Mouse (Mus musculus): ENCODE data around the gene Mplkip. TPM values are rescaled to one million over a fixed set of nuclear protein-coding genes. Genes with fewer than 3 reads are reported as not detected.

The Mplkip gene
- polyA plus RNA-seq, 1 experiment from 2014 or later = 16.2 TPM

DNA sequence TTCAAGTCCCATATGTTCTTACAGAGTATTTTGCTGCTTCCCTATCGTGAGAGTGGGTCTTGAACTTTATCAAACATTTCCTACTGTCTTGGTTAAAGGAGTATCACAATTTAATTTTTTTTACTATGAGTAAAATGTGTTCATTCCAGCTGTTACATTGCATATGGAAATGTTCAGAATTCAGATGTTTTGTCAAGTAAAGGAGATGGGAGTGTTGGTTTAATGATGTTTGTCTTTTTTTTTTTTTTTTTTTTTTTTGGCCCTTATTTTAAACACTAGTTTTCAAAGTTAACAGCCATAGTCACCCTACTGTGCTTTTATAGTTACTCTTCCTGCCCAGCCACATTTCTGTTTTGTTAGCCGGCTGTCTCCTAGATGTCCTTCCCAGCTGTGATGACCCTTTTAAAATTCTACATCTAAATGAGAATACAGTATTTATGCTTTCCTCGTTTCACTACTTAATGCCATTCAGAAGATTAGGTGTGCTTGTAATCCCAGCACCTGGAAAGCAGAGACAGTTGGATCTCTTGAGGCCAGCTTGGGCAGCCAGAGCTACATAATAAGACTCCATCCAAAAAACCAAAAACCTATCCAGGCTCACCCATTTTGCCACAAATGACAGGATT is 5.2 kb downstream of the Mplkip start:
- WGBS (ENCODE audit: insufficient replicate concordance) = 76% methylated on average over 3 of the region's 3 CpGs
- H3K36me3 ChIP-seq (ENCODE audit: control insufficient read depth, insufficient read depth) = no peaks in the 10 kb centered on the region; the same call in 1 of the 2 replicates
- no peak for ATAC-seq (ENCODE audit: low read depth)
- H3K4me2 ChIP-seq (ENCODE audit: low read depth, low read length) = no peak overlapping the region
- H3K9me3 ChIP-seq (replicated peaks; ENCODE audit: control insufficient read depth, low read length) = no peaks in the 10 kb centered on the region
- H3K27me3 ChIP-seq (ENCODE audit: control insufficient read depth, insufficient read depth, low read depth, low read length) = no peaks in the 10 kb centered on the region
- H3K27ac ChIP-seq (ENCODE audit: low read length) = no peak overlapping the region
- peaks cover 3% of the 10 kb centered on the region for H3K4me1 ChIP-seq (ENCODE audit: control insufficient read depth, low read depth, low read length)
- no peak overlapping the region for H3K4me3 ChIP-seq (ENCODE audit: low read depth, low read length)
- H3K9ac ChIP-seq (ENCODE audit: low read depth, low read length) = no peak overlapping the region

GRCm38 (mm10) chr13:17701322-17701721 is 6.3 kb downstream of the Mplkip start:
- no peaks in the 10 kb centered on the region for H3K9me3 ChIP-seq (replicated peaks; ENCODE audit: control insufficient read depth, low read length)
- no peak overlapping the region for H3K4me3 ChIP-seq (ENCODE audit: low read depth, low read length)
- no peaks in the 10 kb centered on the region; the same call in 1 of the 2 replicates for H3K36me3 ChIP-seq (ENCODE audit: control insufficient read depth, insufficient read depth)
- no peak overlapping the region for H3K27ac ChIP-seq (ENCODE audit: low read length)
- H3K4me2 ChIP-seq (ENCODE audit: low read depth, low read length) = no peak overlapping the region
- no peak for ATAC-seq (ENCODE audit: low read depth)
- H3K4me1 ChIP-seq (ENCODE audit: control insufficient read depth, low read depth, low read length) = peaks cover 3% of the 10 kb centered on the region
- H3K27me3 ChIP-seq (ENCODE audit: control insufficient read depth, insufficient read depth, low read depth, low read length) = no peaks in the 10 kb centered on the region
- no peak overlapping the region for H3K9ac ChIP-seq (ENCODE audit: low read depth, low read length)

GRCm38 (mm10) chr13:17702311-17702710 is 7.3 kb downstream of the Mplkip start:
- H3K27me3 ChIP-seq (ENCODE audit: control insufficient read depth, insufficient read depth, low read depth, low read length) = no peaks in the 10 kb centered on the region
- ATAC-seq (ENCODE audit: low read depth) = no peak
- no peak overlapping the region for H3K9ac ChIP-seq (ENCODE audit: low read depth, low read length)
- H3K36me3 ChIP-seq (ENCODE audit: control insufficient read depth, insufficient read depth) = no peaks in the 10 kb centered on the region; the same call in 1 of the 2 replicates
- no peaks in the 10 kb centered on the region for H3K9me3 ChIP-seq (replicated peaks; ENCODE audit: control insufficient read depth, low read length)
- peaks cover 3% of the 10 kb centered on the region for H3K4me1 ChIP-seq (ENCODE audit: control insufficient read depth, low read depth, low read length)
- no peak overlapping the region for H3K4me2 ChIP-seq (ENCODE audit: low read depth, low read length)
- no peak overlapping the region for H3K4me3 ChIP-seq (ENCODE audit: low read depth, low read length)
- H3K27ac ChIP-seq (ENCODE audit: low read length) = no peak overlapping the region

DNA sequence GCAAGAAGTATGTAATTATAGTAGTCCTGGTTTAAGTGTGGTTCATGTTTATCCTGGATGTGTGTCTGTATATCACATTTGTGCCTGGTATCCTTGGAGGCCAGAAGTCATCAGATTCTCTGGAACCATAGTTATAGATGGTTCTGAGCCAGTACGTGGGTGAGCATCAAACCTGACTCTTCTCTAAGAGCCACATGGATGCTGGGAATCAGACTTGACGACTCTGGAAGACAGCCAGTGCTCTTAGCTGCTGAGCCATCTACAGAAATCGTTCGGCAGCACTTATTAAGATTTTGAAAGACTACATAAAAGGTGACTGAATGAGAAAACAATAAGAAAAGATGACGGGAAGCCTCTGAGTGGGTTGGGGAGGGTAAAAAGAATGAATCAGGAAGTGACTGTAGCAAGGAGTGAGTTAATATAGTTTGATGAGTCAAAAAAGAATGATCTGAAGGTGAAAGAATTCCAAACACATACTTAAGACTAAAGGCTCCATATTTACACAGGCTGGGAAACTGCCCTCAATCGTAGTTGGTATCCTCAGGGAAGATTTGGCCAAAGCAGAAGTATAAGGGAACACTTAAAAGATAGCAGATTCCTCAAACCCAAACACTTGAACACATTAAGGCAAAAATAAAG is 10.3 kb downstream of the Mplkip start:
- no peak overlapping the region for H3K9ac ChIP-seq (ENCODE audit: low read depth, low read length)
- H3K9me3 ChIP-seq (replicated peaks; ENCODE audit: control insufficient read depth, low read length) = no peaks in the 10 kb centered on the region
- H3K4me3 ChIP-seq (ENCODE audit: low read depth, low read length) = no peak overlapping the region
- H3K27me3 ChIP-seq (ENCODE audit: control insufficient read depth, insufficient read depth, low read depth, low read length) = no peaks in the 10 kb centered on the region
- no peak overlapping the region for H3K27ac ChIP-seq (ENCODE audit: low read length)
- H3K4me1 ChIP-seq (ENCODE audit: control insufficient read depth, low read depth, low read length) = no peaks in the 10 kb centered on the region; the same call in none of the 2 replicates
- ATAC-seq (ENCODE audit: low read depth) = no peak
- H3K36me3 ChIP-seq (ENCODE audit: control insufficient read depth, insufficient read depth) = no peaks in the 10 kb centered on the region; the same call in 1 of the 2 replicates
- WGBS (ENCODE audit: insufficient replicate concordance) = 77% methylated on average over 6 of the region's 6 CpGs
- no peak overlapping the region for H3K4me2 ChIP-seq (ENCODE audit: low read depth, low read length)

DNA sequence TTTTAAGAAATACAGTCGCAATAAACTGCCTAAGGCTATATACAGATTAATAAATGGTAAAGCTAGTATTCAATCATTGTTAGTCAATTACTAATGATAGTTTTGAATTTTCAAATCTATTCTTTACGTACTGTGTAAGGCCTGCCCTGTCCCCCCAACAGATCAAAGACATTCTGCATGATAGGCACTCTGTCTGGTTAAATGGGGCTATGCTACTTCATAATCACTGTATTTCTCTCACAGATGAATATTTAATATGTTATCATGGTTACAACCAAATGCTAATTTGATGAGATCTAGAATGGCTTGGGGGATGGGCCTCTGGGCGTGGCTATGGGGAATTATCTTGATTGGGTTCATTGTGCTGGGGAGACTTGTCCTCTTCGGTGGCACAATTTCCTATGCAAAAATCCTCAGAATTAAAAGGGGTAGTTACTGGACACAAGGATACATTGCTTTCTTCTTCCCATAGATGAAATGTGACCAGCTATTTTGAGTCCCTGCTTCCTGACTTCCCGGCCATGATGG is 13.9 kb downstream of the Mplkip start:
- H3K27ac ChIP-seq (ENCODE audit: low read length) = no peak overlapping the region
- no peak overlapping the region for H3K4me3 ChIP-seq (ENCODE audit: low read depth, low read length)
- H3K36me3 ChIP-seq (ENCODE audit: control insufficient read depth, insufficient read depth) = no peaks in the 10 kb centered on the region
- no peaks in the 10 kb centered on the region; the same call in 1 of the 2 replicates for H3K4me1 ChIP-seq (ENCODE audit: control insufficient read depth, low read depth, low read length)
- H3K4me2 ChIP-seq (ENCODE audit: low read depth, low read length) = no peak overlapping the region
- H3K9ac ChIP-seq (ENCODE audit: low read depth, low read length) = no peak overlapping the region
- H3K27me3 ChIP-seq (ENCODE audit: control insufficient read depth, insufficient read depth, low read depth, low read length) = no peaks in the 10 kb centered on the region
- ATAC-seq (ENCODE audit: low read depth) = no peak
- 70% methylated on average over 5 of the region's 5 CpGs for WGBS (ENCODE audit: insufficient replicate concordance)
- H3K9me3 ChIP-seq (replicated peaks; ENCODE audit: control insufficient read depth, low read length) = no peaks in the 10 kb centered on the region

- no peak for ATAC-seq (ENCODE audit: low read depth)
- Histone ChIP-seq H3K4me3 (ENCODE audit: low read depth, low read length) (no peak overlapping the region), H3K4me1 (ENCODE audit: control insufficient read depth, low read depth, low read length) (no peaks in the 10 kb centered on the region), H3K27ac (ENCODE audit: low read length) (no peak overlapping the region), H3K9ac (ENCODE audit: low read depth, low read length) (no peak overlapping the region), H3K36me3 (ENCODE audit: control insufficient read depth, insufficient read depth) (peaks cover 24% of the 10 kb centered on the region), H3K9me3 (replicated peaks; ENCODE audit: control insufficient read depth, low read length) (no peaks in the 10 kb centered on the region), H3K4me2 (ENCODE audit: low read depth, low read length) (no peak overlapping the region), H3K27me3 (ENCODE audit: control insufficient read depth, insufficient read depth, low read depth, low read length) (no peaks in the 10 kb centered on the region)
- 66% methylated on average over 1 of the region's 1 CpGs for WGBS (ENCODE audit: insufficient replicate concordance)
These were observed 22.4 kb downstream of the Mplkip start for GRCm38 (mm10) chr13:17717357-17717756.

DNA sequence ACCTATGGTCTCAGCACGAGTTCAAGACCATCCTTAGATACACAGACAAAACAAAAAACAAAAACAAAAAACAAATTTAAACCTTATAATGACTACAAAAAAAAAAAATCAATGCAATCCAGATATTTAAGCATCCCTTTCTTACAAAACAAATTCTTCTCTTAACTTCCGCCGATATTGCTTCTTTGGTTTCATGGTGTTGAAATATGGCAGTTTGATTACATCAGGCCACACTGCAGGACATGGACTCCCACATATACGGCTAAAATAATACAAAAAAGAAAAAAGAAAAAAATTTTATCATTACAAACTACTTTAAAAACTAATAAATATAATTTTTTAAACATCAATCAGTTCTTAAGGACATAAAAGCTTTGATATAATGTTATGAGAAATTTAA is 32.9 kb downstream of the Mplkip start:
- Histone ChIP-seq H3K4me3 (ENCODE audit: low read depth, low read length) (no peak overlapping the region), H3K27ac (ENCODE audit: low read length) (no peak overlapping the region), H3K9me3 (replicated peaks; ENCODE audit: control insufficient read depth, low read length) (no peaks in the 10 kb centered on the region), H3K9ac (ENCODE audit: low read depth, low read length) (no peak overlapping the region), H3K4me1 (ENCODE audit: control insufficient read depth, low read depth, low read length) (no peaks in the 10 kb centered on the region), H3K4me2 (ENCODE audit: low read depth, low read length) (no peak overlapping the region), H3K36me3 (ENCODE audit: control insufficient read depth, insufficient read depth) (peaks cover 12% of the 10 kb centered on the region), H3K27me3 (ENCODE audit: control insufficient read depth, insufficient read depth, low read depth, low read length) (no peaks in the 10 kb centered on the region)
- 76% methylated on average over 4 of the region's 4 CpGs for WGBS (ENCODE audit: insufficient replicate concordance)
- ATAC-seq (ENCODE audit: low read depth) = no peak

DNA sequence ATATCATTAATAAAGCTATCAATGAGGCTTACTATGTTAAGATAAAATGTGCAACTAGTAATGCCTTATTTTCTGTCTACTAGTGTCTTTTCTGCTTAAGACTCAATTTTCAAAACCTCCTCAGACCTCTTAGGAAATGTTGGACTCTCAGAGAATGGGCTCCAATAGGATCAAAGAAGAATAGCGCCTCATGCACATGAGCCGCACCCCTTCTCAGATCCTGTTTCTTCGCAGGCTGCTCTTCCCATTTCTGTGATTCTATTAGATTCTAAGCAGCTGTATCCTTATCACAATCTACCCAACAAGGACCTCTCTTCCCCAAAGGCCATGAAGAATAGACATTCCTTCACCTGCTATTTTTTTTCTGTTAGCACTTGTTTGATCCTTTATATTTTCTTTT is 33.8 kb downstream of the Mplkip start:
- ATAC-seq (ENCODE audit: low read depth) = no peak
- Histone ChIP-seq H3K9me3 (replicated peaks; ENCODE audit: control insufficient read depth, low read length) (no peaks in the 10 kb centered on the region), H3K27me3 (ENCODE audit: control insufficient read depth, insufficient read depth, low read depth, low read length) (no peaks in the 10 kb centered on the region), H3K9ac (ENCODE audit: low read depth, low read length) (no peak overlapping the region), H3K4me1 (ENCODE audit: control insufficient read depth, low read depth, low read length) (no peaks in the 10 kb centered on the region), H3K36me3 (ENCODE audit: control insufficient read depth, insufficient read depth) (peaks cover 12% of the 10 kb centered on the region), H3K27ac (ENCODE audit: low read length) (no peak overlapping the region), H3K4me2 (ENCODE audit: low read depth, low read length) (no peak overlapping the region), H3K4me3 (ENCODE audit: low read depth, low read length) (no peak overlapping the region)
- WGBS (ENCODE audit: insufficient replicate concordance) = 81% methylated on average over 3 of the region's 3 CpGs

Measured in liver, embryonic 16.5 days (tissue).